Mouse (Mus musculus): ENCODE results near the gene Thbs3. TPM values are rescaled to one million over a fixed set of nuclear protein-coding genes. Genes with fewer than 3 reads are reported as not detected.

Thbs3 gene
- polyA plus RNA-seq (2015; fragmentation: Nextera tagmentation; extraction: Ambion mirVana), result 24.0 TPM in 2 replicates

GRCm38 (mm10) chr3:89214681-89215411 is at the start of gene Thbs3:
TSS of gene Thbs3 (plus strand) at chr3:89215180.
- H3K27ac ChIP-seq (ENCODE audit: low read length), result peak within 1 kb of the TSS; percentile 96
- WGBS, result 5% methylated on average over 19 of the region's 19 CpGs

DNA sequence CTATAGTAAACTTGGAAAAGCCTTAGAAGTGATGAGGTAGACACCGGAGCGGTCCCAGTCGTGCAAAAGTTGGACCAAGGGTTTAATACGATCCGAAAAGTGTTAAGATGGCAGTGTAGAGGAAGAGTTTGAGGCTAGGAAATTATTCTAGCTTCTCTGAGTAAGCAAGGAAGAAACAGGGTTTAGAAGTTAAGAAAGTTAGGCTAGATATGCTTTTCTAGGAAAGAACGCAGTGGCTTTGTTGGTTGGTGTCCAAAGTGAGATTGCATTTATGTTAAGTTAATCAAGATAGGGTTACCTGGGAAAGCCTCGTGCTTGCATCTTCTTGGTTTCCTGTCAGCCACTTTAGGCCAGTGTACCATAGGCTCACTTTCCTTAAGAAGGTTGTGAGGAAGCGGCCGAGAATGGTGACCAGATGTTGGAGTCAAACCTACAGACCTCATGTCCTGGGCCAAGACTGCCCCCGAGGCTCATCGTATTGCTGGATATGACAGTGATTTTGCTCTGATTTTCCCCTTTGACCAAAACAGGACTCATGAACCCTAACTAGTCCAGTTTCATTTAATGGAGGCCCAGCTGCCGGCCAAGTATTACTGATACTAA is 49.6 kb upstream of the Thbs3 start:
- ATAC-seq (replicated peaks; ENCODE audit: extremely low read depth, insufficient read depth, low FRiP score), result no peak
- Histone ChIP-seq H3K9ac (ENCODE audit: low read length) (peak overlapping the region; percentile 99), H3K36me3 (ENCODE audit: control insufficient read depth, insufficient read depth) (peaks cover 29% of the 10 kb centered on the region), H3K27me3 (ENCODE audit: control insufficient read depth, insufficient read depth, low read length) (no peaks in the 10 kb centered on the region), H3K4me3 (ENCODE audit: low read length) (peak overlapping the region; percentile 97), H3K4me1 (ENCODE audit: control insufficient read depth, insufficient read depth, low read length) (peaks cover 19% of the 10 kb centered on the region), H3K4me2 (ENCODE audit: low read depth, low read length) (peak overlapping the region; percentile 86), H3K9me3 (replicated peaks; ENCODE audit: control insufficient read depth, low read length) (no peaks in the 10 kb centered on the region), H3K27ac (ENCODE audit: low read length) (peak overlapping the region; percentile 99)
- WGBS, result 17% methylated on average over 12 of the region's 12 CpGs

More at GRCm38 (mm10) chr3:89214681-89215411, at the start of gene Thbs3:
- no peak for ATAC-seq (replicated peaks; ENCODE audit: extremely low read depth, insufficient read depth, low FRiP score)
- Histone ChIP-seq H3K4me2 (ENCODE audit: low read depth, low read length) (peak within 1 kb of the TSS; percentile 90), H3K4me3 (ENCODE audit: low read length) (peak within 1 kb of the TSS; percentile 94), H3K36me3 (ENCODE audit: control insufficient read depth, insufficient read depth) (0 out of 2 replicates have a peak, but pooled peaks cover 4% of the 10 kb centered on the region), H3K9ac (ENCODE audit: low read length) (peak within 1 kb of the TSS; percentile 87), H3K4me1 (ENCODE audit: control insufficient read depth, insufficient read depth, low read length) (peaks cover 19% of the 10 kb centered on the region), H3K27me3 (ENCODE audit: control insufficient read depth, insufficient read depth, low read length) (no peaks in the 10 kb centered on the region), H3K9me3 (replicated peaks; ENCODE audit: control insufficient read depth, low read length) (no peaks in the 10 kb centered on the region)

DNA sequence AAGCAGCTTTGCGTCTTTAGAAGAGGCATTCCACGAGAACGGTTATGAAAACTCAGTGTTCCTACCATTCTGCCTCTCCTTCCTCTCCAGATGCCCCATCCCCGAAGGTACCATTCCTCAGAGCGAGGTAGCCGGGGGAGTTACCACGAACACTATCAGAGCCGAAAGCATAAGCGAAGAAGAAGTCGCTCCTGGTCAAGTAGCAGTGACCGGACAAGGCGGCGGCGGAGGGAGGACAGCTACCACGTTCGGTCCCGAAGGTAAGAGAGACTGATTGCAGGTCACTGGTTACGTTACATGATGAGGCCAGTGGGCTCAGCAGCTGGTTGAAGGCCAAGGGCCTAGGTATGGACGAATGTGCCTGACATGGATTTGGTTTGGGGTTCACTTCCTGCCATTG is 48.0 kb upstream of the Thbs3 start:
- Histone ChIP-seq H3K4me1 (ENCODE audit: control insufficient read depth, insufficient read depth, low read length) (peaks cover 19% of the 10 kb centered on the region), H3K27me3 (ENCODE audit: control insufficient read depth, insufficient read depth, low read length) (no peaks in the 10 kb centered on the region), H3K27ac (ENCODE audit: low read length) (no peak overlapping the region), H3K36me3 (ENCODE audit: control insufficient read depth, insufficient read depth) (peaks cover 37% of the 10 kb centered on the region), H3K9me3 (replicated peaks; ENCODE audit: control insufficient read depth, low read length) (no peaks in the 10 kb centered on the region), H3K9ac (ENCODE audit: low read length) (no peak overlapping the region), H3K4me2 (ENCODE audit: low read depth, low read length) (no peak overlapping the region), H3K4me3 (ENCODE audit: low read length) (no peak overlapping the region)
- ATAC-seq (replicated peaks; ENCODE audit: extremely low read depth, insufficient read depth, low FRiP score), result no peak
- 91% methylated on average over 19 of the region's 19 CpGs for WGBS

DNA sequence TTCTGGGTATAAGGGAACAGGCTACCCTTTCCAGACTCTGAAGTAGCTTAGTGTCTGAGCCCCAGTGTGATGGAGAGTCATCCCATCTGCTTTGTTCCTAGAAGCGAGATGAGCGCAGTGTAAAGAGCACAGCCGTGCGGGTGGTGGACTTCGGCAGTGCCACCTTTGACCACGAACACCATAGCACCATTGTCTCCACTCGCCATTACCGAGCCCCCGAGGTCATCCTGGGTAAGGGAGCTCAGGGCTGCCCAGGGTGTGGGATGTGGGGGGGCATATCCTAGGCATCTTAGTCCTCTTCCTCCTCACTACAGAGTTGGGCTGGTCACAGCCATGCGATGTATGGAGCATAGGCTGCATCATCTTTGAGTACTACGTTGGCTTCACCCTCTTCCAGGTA is 40.1 kb upstream of the Thbs3 start:
- ATAC-seq (replicated peaks; ENCODE audit: extremely low read depth, insufficient read depth, low FRiP score), result no peak
- H3K27ac ChIP-seq (ENCODE audit: low read length), result no peak overlapping the region
- H3K9me3 ChIP-seq (replicated peaks; ENCODE audit: control insufficient read depth, low read length), result no peaks in the 10 kb centered on the region
- H3K27me3 ChIP-seq (ENCODE audit: control insufficient read depth, insufficient read depth, low read length), result no peaks in the 10 kb centered on the region
- H3K4me3 ChIP-seq (ENCODE audit: low read length), result no peak overlapping the region
- H3K4me1 ChIP-seq (ENCODE audit: control insufficient read depth, insufficient read depth, low read length), result peaks cover 8% of the 10 kb centered on the region
- peaks cover 56% of the 10 kb centered on the region for H3K36me3 ChIP-seq (ENCODE audit: control insufficient read depth, insufficient read depth)
- no peak overlapping the region for H3K9ac ChIP-seq (ENCODE audit: low read length)
- WGBS, result 96% methylated on average over 11 of the region's 11 CpGs
- no peak overlapping the region for H3K4me2 ChIP-seq (ENCODE audit: low read depth, low read length)

DNA sequence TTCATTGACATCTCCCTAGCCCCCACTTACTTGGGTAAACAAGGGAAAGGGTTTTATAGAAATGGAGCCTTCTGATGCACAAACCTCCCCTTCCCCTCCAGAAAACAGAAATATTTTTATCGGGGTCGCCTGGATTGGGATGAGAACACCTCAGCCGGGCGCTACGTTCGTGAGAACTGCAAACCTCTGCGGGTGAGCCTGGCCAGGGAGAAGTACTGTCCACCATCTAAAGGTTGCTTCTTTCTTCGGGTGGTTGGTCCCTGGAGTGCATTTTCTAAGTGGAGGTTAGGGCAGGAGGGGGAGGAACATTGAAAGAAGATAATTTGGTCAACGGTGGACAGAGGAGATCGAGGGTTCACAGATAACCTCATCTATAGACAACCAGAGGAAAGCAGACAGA is 39.4 kb upstream of the Thbs3 start:
- Histone ChIP-seq H3K9me3 (replicated peaks; ENCODE audit: control insufficient read depth, low read length) (no peaks in the 10 kb centered on the region), H3K27me3 (ENCODE audit: control insufficient read depth, insufficient read depth, low read length) (no peaks in the 10 kb centered on the region), H3K9ac (ENCODE audit: low read length) (no peak overlapping the region), H3K27ac (ENCODE audit: low read length) (no peak overlapping the region), H3K36me3 (ENCODE audit: control insufficient read depth, insufficient read depth) (peaks cover 56% of the 10 kb centered on the region), H3K4me1 (ENCODE audit: control insufficient read depth, insufficient read depth, low read length) (peaks cover 8% of the 10 kb centered on the region), H3K4me3 (ENCODE audit: low read length) (no peak overlapping the region), H3K4me2 (ENCODE audit: low read depth, low read length) (no peak overlapping the region)
- WGBS, result 84% methylated on average over 10 of the region's 10 CpGs
- ATAC-seq (replicated peaks; ENCODE audit: extremely low read depth, insufficient read depth, low FRiP score), result no peak

DNA sequence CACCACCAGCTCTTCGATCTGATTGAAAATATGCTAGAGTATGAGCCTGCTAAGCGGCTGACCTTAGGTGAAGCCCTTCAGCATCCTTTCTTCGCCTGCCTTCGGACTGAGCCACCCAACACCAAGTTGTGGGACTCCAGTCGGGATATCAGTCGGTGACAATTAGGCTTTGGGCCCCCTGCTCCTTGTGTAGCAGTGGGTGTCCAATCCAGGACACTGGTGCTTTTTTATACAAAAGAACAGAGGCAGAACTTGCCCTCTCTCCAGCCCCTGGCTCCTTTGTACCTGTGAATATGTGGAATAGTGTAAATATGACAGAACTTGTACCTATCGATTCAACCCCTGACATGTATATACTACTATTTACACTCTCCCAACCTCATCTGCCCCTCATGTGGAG is 38.6 kb upstream of the Thbs3 start:
- Histone ChIP-seq H3K27ac (ENCODE audit: low read length) (no peak overlapping the region), H3K36me3 (ENCODE audit: control insufficient read depth, insufficient read depth) (peaks cover 57% of the 10 kb centered on the region), H3K4me2 (ENCODE audit: low read depth, low read length) (no peak overlapping the region), H3K27me3 (ENCODE audit: control insufficient read depth, insufficient read depth, low read length) (no peaks in the 10 kb centered on the region), H3K4me1 (ENCODE audit: control insufficient read depth, insufficient read depth, low read length) (peaks cover 8% of the 10 kb centered on the region), H3K9ac (ENCODE audit: low read length) (no peak overlapping the region), H3K9me3 (replicated peaks; ENCODE audit: control insufficient read depth, low read length) (no peaks in the 10 kb centered on the region), H3K4me3 (ENCODE audit: low read length) (no peak overlapping the region)
- ATAC-seq (replicated peaks; ENCODE audit: extremely low read depth, insufficient read depth, low FRiP score), result no peak
- 80% methylated on average over 7 of the region's 7 CpGs for WGBS

DNA sequence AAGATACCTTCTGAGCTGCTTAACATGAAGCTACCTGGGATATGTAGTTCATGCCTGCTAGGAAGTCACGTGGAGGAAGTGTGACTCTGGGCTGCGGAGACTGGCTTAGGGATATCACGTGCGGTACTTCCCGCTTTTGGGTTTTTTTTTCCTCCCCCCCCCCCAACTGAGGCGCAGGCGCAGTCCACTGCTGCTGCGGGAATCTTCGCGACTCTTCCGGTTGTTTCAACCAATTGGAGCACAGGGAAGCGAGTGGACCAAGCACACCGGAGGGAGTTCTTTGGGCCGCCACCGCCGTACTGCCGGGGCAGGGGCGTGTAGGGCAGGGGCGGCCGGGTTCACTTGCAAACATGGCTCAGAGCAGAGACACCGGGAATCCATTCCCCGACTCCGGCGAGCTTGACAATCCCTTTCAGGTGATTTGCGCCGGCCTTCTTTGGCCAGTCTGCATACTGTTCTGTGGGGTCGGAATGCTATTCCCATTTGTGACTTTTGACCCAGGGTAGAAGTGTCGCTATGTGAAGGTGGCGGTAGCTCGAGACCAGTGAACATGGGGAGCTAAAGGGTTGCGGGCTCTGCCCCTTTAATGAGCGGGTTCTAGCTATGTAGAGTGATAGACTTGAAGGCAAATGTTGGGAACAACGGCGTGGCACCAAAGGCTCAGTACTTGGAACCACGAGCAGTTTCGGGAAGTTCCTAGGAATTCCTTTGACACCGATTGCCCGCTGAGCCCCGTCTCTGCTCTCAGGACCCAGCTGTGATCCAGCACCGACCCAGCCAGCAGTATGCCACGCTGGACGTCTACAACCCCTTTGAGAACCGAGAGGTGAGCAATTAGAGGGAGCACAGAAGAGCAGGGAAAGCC is 37.5 kb upstream of the Thbs3 start, which contains the start of gene Scamp3:
Gene Scamp3 (plus strand): TSS at position 232 of the 865 bp plus-strand sequence.
- peaks cover 59% of the 10 kb centered on the region for H3K36me3 ChIP-seq (ENCODE audit: control insufficient read depth, insufficient read depth)
- peak within 1 kb of the TSS; percentile 73 for H3K27ac ChIP-seq (ENCODE audit: low read length)
- peaks cover 11% of the 10 kb centered on the region for H3K4me1 ChIP-seq (ENCODE audit: control insufficient read depth, insufficient read depth, low read length)
- H3K9me3 ChIP-seq (replicated peaks; ENCODE audit: control insufficient read depth, low read length), result no peaks in the 10 kb centered on the region
- H3K4me2 ChIP-seq (ENCODE audit: low read depth, low read length), result peak within 1 kb of the TSS; percentile 61
- peak within 1 kb of the TSS; percentile 85 for H3K9ac ChIP-seq (ENCODE audit: low read length)
- peak within 1 kb of the TSS; percentile 82 for H3K4me3 ChIP-seq (ENCODE audit: low read length)
- ATAC-seq (replicated peaks; ENCODE audit: extremely low read depth, insufficient read depth, low FRiP score), result peak; percentile 94
- H3K27me3 ChIP-seq (ENCODE audit: control insufficient read depth, insufficient read depth, low read length), result no peaks in the 10 kb centered on the region
- under 1% methylated on average over 43 of the region's 43 CpGs for WGBS

GRCm38 (mm10) chr3:89178107-89178385 is 36.9 kb upstream of the Thbs3 start:
- Histone ChIP-seq H3K4me3 (ENCODE audit: low read length) (peak overlapping the region; percentile 82), H3K27ac (ENCODE audit: low read length) (peak overlapping the region; percentile 73; the same call in 1 of the 2 replicates), H3K27me3 (ENCODE audit: control insufficient read depth, insufficient read depth, low read length) (no peaks in the 10 kb centered on the region), H3K36me3 (ENCODE audit: control insufficient read depth, insufficient read depth) (peaks cover 55% of the 10 kb centered on the region), H3K4me1 (ENCODE audit: control insufficient read depth, insufficient read depth, low read length) (peaks cover 14% of the 10 kb centered on the region), H3K9ac (ENCODE audit: low read length) (peak overlapping the region; percentile 85), H3K9me3 (replicated peaks; ENCODE audit: control insufficient read depth, low read length) (no peaks in the 10 kb centered on the region), H3K4me2 (ENCODE audit: low read depth, low read length) (peak overlapping the region; percentile 61)
- WGBS, result 7% methylated on average over 6 of the region's 6 CpGs
- no peak for ATAC-seq (replicated peaks; ENCODE audit: extremely low read depth, insufficient read depth, low FRiP score)
